Mouse (Mus musculus) liver, embryonic 18 days (tissue): ENCODE data around the gene Catsper4. TPM values are rescaled to one million over a fixed set of nuclear protein-coding genes. Genes with fewer than 3 reads are reported as not detected.

Experiments
- polyA plus RNA-seq: library from polyadenylated mRNA; depleted of rRNA; stranded (reverse); fragments of >200 nt; gene quantifications from 2 replicates; pipeline ENCODE4 v1.2.3, GENCODE M21; 2012; rRNA removed

The Catsper4 gene
- 0.01 and 0.02 TPM in 2 replicates for polyA plus RNA-seq

DNA sequence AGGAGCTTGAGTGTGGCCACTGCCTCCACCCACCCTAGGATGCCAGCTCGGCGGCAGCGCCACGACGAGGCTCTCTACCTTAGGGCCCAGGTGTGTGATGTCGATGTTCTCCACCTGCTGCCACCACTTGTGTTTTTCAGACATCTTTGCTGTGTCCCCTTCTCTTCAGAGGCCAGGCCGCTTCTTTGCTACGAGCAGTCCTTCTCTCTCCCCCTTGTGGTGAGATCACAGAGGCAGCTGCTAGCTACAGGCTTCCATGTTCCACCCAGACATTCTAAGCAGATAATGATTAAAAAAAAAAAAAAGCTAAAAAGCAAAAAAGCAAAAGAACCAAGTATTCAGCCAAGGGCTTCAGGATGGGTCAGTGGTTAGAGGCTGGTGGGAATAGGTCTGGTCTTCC, at the start of gene Catsper4:
Catsper4 (minus strand) TSS at position 190 of the 400 bp plus-strand sequence.

DNA sequence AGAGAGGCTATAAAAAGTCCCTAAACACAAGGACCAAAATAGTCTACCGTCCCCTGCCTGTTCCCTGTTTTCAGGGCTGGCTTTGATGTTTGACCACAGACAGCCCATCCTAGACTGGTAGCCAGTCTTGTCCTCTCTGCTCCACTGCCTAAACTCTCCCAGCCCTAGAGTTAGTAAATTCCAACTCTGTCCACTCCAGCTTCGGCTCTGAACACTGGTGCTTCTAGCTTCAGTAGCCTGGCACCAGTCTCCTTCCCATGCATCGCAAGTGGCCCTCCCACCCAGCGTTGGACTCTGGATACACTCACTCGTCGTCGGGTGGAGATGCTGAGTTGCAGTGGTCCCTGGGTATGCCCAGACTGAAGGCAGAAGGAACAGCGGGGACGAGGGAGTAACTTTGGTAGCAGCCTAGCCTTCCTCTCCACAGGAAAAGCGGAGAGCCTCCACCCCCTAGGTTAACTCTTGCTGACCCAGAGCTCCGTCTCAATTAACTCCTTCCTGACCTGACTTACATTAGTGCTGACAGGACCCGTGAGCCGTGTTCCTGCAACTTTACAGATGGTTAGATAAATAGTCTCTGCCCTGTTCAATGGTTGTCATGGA, 26.6 kb upstream of the Catsper4 start, which contains the start of gene Grrp1:
Grrp1 (minus strand) TSS at position 385 of the 603 bp plus-strand sequence.

DNA sequence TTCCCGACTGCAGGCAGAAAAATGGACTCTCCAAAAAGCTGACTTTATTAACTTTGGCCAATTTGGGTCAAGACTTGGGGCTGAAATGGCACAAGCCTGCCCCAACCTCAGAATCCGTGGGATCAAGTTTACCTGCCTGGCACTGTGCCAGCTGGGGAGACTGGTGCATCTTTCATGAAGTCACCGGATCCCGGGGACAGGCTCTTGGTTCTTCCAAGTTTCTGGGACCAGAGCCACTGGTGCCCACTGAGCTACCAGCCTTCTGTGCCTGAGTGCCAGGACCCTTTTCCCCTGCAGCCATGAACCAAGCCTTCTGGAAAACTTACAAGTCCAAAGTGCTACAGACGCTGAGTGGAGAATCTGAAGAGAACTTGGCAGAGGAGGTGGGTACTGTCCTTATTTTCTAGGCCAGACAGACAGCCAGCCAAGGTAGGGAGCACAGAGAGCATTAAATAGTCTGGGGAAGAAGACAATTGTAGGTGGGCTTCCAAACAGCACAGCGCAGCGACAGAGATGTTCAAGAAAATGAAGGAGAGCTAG, 19.6 kb upstream of the Catsper4 start, which contains the start of gene Gm30191:
Gm30191 (plus strand) TSS at position 217 of the 540 bp plus-strand sequence.

DNA sequence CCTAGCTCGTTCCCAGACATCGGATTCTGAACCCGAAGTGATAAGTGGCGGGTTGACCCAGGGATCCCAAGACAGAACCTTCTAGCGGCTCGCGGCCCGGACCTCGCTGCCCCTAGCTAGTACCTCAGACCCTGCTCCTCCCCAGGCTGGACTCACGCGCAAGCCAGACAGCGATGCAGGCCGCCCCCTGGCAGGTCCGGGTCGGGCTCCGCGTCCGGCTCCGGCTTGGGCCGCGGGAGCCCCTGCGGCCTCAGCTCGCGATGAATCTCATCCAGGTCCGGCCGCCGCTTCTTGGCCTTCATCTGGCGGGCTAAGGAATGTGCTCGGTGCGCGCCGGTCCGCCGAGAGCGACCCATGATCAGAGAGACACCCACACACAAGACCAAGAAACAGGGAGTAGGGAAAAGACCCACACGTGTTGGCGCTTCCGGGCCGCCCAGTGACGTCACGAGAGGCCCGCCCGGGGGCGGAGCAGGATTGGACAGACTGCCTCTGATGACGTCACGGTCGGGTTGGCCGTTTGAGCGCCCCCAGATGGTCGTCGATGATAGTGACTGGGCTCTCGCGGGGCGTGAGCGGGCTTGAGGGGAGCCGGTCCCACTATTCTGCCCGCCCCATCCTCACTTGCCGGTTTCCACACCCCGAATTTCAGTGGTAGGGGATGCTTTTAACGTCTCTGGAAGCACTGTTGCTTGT, 18.1 kb upstream of the Catsper4 start, which contains the start of gene Zfp593:
Zfp593 (minus strand) TSS at position 445 of the 696 bp plus-strand sequence.

DNA sequence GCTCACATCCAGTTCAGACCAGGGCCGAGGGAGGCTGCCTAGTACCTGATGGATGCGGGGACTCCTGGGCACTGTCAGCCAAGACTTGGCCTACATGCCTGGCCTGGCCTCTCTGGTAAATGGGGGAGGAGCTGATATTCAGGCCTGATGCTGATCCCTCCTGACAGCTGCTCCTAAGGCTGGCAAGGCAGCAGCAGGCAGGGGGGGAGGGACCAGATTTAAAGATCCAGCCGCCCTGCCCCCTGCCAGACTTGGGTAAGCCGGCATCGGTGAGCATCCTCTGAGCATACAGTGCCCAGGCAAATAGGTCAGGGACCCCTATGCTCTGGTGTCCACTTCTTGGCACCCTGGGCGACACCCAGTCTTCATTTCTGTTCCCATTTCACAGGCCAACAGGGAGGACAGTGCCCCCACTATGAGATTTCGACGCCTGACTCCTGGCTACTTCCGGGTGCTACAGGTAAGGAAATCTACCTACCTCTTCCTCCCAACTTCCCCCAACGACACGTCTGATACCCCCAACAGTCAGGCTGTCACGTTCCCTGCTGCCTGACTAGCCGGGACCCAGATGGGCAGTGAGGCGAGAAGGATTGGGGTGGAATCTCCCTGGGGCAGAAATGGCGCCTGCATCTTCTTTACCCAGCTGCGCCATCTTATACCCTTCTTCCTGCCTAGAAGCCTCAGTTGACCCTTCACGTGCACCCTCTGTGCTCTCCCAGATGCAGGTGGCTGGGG, 16.5 kb upstream of the Catsper4 start, which contains the start of gene E130218I03Rik:
E130218I03Rik (plus strand) TSS at position 147 of the 735 bp plus-strand sequence.

DNA sequence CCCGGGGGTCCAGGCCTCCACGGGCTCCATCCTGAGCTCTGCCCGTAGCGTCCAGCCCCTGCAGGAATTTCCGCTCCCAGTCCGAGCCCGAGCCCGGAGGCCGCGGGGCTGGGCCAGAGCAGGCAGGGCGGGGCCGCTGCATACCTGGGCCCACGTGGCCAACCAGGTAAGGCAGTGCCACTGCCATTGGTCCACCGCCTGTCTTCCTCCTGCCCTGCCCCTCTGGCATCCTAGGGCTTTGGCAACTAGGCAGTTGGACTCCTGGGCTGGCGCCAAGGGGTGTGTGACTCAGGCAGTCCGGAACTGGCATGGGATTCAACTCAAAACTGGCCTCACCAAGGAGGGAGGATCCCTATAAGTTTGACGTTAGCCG, 11.1 kb upstream of the Catsper4 start, which contains the start of gene Cnksr1:
Cnksr1 (minus strand) TSS at position 121 of the 373 bp plus-strand sequence.

DNA sequence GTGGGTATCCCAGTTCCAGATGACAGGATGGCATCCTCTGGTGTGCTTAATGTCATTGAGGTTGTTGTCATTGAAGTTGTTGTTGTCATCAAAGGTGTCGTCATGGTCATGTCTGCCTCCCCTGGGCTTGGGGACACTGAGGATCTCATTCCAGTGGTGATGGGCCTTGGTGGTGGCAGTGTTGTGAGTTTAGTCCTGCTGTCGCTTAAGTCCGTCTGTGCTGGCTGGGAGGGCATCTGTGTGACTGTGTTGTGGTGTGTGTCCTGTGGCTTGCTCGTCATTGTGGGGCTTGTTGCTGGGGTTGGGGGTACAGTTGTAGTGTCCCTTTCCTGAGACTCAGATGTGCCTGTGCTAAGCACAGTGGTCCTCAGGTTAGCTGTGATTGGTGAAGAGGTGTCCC, 24.3 kb downstream of the Catsper4 start, which contains the start of gene Gm7534:
Gm7534 (minus strand) TSS at position 101 of the 400 bp plus-strand sequence.

Other genes starting within 250 kb of the Catsper4 start
- 13.7 and 17.0 TPM in 2 replicates for gene Dhdds, start 226.5 kb downstream of the Catsper4 start, polyA plus RNA-seq
- gene Lin28a, start 208.5 kb downstream of the Catsper4 start, polyA plus RNA-seq, result 2.5 and 2.7 TPM in 2 replicates
- gene Zfp683, start 173.5 kb downstream of the Catsper4 start, polyA plus RNA-seq, result 0.16 and 0.19 TPM in 2 replicates
- gene Crybg2, start 166.6 kb downstream of the Catsper4 start, polyA plus RNA-seq, result 0.42 and 0.64 TPM in 2 replicates
- 76.3 and 82.7 TPM in 2 replicates for gene Cd52, start 132.3 kb downstream of the Catsper4 start, polyA plus RNA-seq
- 1.2 and 1.6 TPM in 2 replicates for gene Ubxn11, start 124.8 kb downstream of the Catsper4 start, polyA plus RNA-seq
- 108 and 113 TPM in 2 replicates for gene Sh3bgrl3, start 98.6 kb downstream of the Catsper4 start, polyA plus RNA-seq
- 19.8 and 21.9 TPM in 2 replicates for gene Cep85, start 40.3 kb downstream of the Catsper4 start, polyA plus RNA-seq
- gene Gm7534, start 24.4 kb downstream of the Catsper4 start, polyA plus RNA-seq, result not detected in 2 replicates
- 0.17 and 0.25 TPM in 2 replicates for gene Cnksr1, start 11.0 kb upstream of the Catsper4 start, polyA plus RNA-seq
- gene E130218I03Rik, start 16.3 kb upstream of the Catsper4 start, polyA plus RNA-seq, result not detected in 2 replicates
- 4.9 and 5.3 TPM in 2 replicates for gene Zfp593, start 18.2 kb upstream of the Catsper4 start, polyA plus RNA-seq
- not detected in 2 replicates for gene Gm30191, start 19.6 kb upstream of the Catsper4 start, polyA plus RNA-seq
- gene Grrp1, start 26.7 kb upstream of the Catsper4 start, polyA plus RNA-seq, result 1.3 and 1.4 TPM in 2 replicates
- 3.4 TPM in 2 replicates for gene Pdik1l, start 60.5 kb upstream of the Catsper4 start, polyA plus RNA-seq
- 0.14 and 0.17 TPM in 2 replicates for gene Trim63, start 87.7 kb upstream of the Catsper4 start, polyA plus RNA-seq
- gene Slc30a2, start 115.8 kb upstream of the Catsper4 start, polyA plus RNA-seq, result 0.01 and 0.02 TPM in 2 replicates
- gene Extl1, start 156.5 kb upstream of the Catsper4 start, polyA plus RNA-seq, result 0.38 and 0.41 TPM in 2 replicates
- 18.1 and 20.3 TPM in 2 replicates for gene Pafah2, start 168.9 kb upstream of the Catsper4 start, polyA plus RNA-seq
- gene Stmn1, start 240.9 kb upstream of the Catsper4 start, polyA plus RNA-seq, result 43.6 and 45.0 TPM in 2 replicates